Mouse (Mus musculus) liver, adult 2 months (tissue): ENCODE measurements at regions not wholly inside any gene's neighbourhood (a gene's known extent, or its start where the extent isn't known, plus 50 kb on each side); places are given as distances from the start of the nearest gene placed in this dataset.

Source experiments
- CTCF ChIP-seq: fragments of 200-500 bp; IDR thresholded peaks from 2 replicates; pipeline ENCODE4 v1.5.1; 2011; ENCODE audit warnings: low read depth, low read length, control low read depth
- POLR2A ChIP-seq: fragments of 200-500 bp; IDR thresholded peaks from 2 replicates; pipeline ENCODE4 v1.6.1; 2011; ENCODE audit warnings: low read length, control low read depth; ENCODE audit not compliant: insufficient read depth; ENCODE audit errors: extremely low read depth

DNA sequence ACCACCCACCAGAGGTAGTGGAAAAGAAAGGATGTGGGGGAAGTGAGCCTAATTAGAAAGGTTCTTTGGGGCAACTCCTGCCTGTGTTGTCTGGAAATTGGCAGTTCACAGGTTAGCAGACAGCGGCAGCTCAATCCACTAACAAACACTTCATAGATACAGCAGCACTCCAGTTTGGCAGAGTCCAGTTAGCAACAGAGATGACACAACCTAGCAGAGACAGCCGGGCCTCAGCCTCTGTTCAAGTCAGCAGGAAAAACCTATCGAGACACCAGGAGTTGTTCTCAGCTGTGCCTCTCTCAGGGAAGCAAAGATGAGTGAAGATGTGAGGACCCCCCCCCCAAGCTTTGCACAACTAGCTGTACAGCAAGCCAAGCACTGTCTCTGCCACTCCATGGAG lies 131.2 kb downstream of the Ibtk start:
- TF ChIP-seq CTCF (no peak), POLR2A (no peak)
